Mouse (Mus musculus) monocyte, adult 59 days (primary cell): ENCODE results near the gene Zfp777. TPM values are rescaled to one million over a fixed set of nuclear protein-coding genes. Genes with fewer than 3 reads are reported as not detected.

Experiments used
- total RNA-seq, 2 experiments: library from RNA; stranded (reverse); gene quantifications; one replicate each; pipeline ENCODE4 v1.2.4; 2023

The Zfp777 gene
- total RNA-seq, result 10 to 100 TPM; 16.1 to 23.3 TPM

DNA sequence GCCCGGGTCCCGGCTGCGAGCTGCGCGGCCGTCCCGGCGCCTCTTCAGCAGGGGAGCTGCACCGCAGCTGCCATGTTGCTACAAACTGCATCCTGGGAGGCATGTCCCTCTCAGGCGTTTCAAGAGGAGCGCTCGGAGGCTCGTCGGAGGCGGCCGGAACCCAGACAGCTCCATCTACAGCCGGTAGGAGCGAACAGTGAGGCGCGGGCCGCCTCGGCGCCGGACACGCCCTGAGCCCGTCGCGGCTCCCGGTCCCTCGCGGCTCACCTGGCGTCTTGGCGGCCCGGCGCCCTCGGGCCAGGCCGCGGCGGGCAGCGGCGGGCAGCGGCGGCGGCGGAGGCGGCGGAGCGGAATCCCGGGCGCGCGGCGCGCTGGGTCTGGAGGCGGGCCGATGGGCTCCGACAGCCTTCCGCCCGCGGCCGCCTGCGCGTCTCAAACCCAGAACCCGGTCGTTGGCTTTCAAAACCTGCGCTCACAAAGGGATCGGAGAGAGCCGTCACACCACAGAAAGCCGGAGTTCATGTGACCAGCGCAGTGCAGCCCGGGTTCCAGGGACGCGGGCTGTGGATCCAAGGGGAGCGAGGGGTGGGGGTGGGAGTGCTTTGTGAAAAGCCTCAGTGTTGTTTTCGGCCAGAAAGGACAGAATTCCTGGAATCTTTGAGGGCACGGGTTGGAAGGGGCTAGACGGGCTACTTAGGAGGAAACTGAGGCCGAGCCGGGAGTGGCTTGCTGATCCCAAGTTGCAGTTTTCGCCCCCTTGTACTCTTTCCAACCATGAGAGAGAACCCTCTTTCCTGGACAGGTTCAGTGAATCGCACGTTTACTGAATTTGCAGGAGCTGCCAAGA lies at the start of gene Zfp777:
Gene Zfp777, minus strand, starts transcription at position 486 of the 847 bp plus-strand sequence.

DNA sequence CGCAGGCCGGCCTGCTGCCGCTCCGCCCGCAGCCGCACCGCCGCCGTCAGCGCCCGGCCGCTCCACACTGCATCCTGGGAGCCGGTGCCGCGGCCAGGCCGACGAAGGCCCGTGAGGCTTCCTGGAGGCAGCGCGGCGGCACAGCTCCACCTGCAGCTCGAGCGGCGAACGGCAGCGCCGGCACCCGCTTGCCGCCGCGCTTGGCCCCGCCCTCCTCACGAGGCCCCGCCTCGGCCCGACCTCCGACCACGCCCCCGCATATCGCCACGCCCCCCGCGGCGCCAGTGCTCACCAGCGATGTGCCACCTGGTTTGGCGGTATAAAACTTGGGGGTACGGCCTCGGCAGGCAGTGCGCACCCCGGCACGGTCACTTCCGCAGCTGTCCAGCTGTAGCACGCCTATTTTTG lies 37.8 kb upstream of the Zfp777 start, which contains the start of gene Zfp746:
Gene Zfp746, minus strand, starts transcription at position 123 of the 408 bp plus-strand sequence.

Other genes with a start within 250 kb of the Zfp777 start
- 10 to 100 TPM; 73.4 to 78.7 TPM for gene Pdia4, start 235.5 kb downstream of the Zfp777 start, total RNA-seq
- not detected for gene Zfp786, start 218.0 kb downstream of the Zfp777 start, total RNA-seq
- gene Zfp398, start 213.2 kb downstream of the Zfp777 start, total RNA-seq, result 10 to 100 TPM; 13.4 to 15.5 TPM
- 10 to 100 TPM; 12.4 to 13.8 TPM for gene Zfp282, start 171.7 kb downstream of the Zfp777 start, total RNA-seq
- 10 to 100 TPM; 19.7 to 22.0 TPM for gene Zfp212, start 128.4 kb downstream of the Zfp777 start, total RNA-seq
- 1 to 10 TPM; 6.8 to 6.9 TPM for gene Zfp956, start 95.5 kb downstream of the Zfp777 start, total RNA-seq
- 10 to 100 TPM; 36.2 to 40.1 TPM for gene Zfp746, start 37.7 kb upstream of the Zfp777 start, total RNA-seq